Mouse (Mus musculus) heart, embryonic 14.5 days (tissue): ENCODE measurements around the gene Hist2h2ac. TPM values are rescaled to one million over a fixed set of nuclear protein-coding genes. Genes with fewer than 3 reads are reported as not detected.
"Not testable (repeated sequence)": the region's sequence is repeated elsewhere in the genome, so short reads cannot be mapped to it uniquely, and the experiment has no call there.

ENCODE experiments used
- ATAC-seq: fragments of 200-750 bp; cut with Nextera tagmentation; 2 replicates; pipeline ENCODE4 v1.8.0; 2017; ENCODE audit warnings: low read depth, moderate TSS enrichment; ENCODE audit not compliant: insufficient number of reproducible peaks, insufficient read depth, low FRiP score
- H3K27ac ChIP-seq, 2 experiments: fragments of 200-500 bp in 1 of 2; fragments of 300-500 bp in 1 of 2; sonication (generic) in 1 of 2; replicated peaks in 1 of 2; 2 replicates each; pipeline ENCODE4 v1.5.1; 2012 to 2014; ENCODE audit warnings: low read depth in 2 of 2, low read length in 2 of 2, control low read depth in 1 of 2, mild to moderate bottlenecking in 1 of 2, mixed read lengths in 1 of 2; ENCODE audit not compliant: control insufficient read depth in 1 of 2, insufficient read depth in 1 of 2
- H3K27me3 ChIP-seq: fragments of 300-500 bp; sonication (generic); 2 replicates; pipeline ENCODE4 v1.6.1; 2014; ENCODE audit warnings: mild to moderate bottlenecking, low read length, control low read depth; ENCODE audit not compliant: control insufficient read depth, insufficient read depth
- H3K36me3 ChIP-seq: fragments of 300-500 bp; sonication (generic); 2 replicates; pipeline ENCODE4 v1.6.1; 2014; ENCODE audit warnings: mild to moderate bottlenecking, control low read depth, low read length, mixed read lengths; ENCODE audit not compliant: control insufficient read depth, insufficient read depth
- H3K4me1 ChIP-seq, 2 experiments: fragments of 200-500 bp in 1 of 2; fragments of 300-500 bp in 1 of 2; sonication (generic) in 1 of 2; 2 replicates each; pipeline ENCODE4 v1.6.1; 2012 to 2014; ENCODE audit warnings: low read length in 2 of 2, control low read depth in 1 of 2, mixed read lengths in 1 of 2; ENCODE audit not compliant: control insufficient read depth in 2 of 2, insufficient read depth in 2 of 2
- H3K4me2 ChIP-seq: fragments of 300-500 bp; sonication (generic); 2 replicates; pipeline ENCODE4 v1.6.1; 2014; ENCODE audit warnings: mild to moderate bottlenecking, low read length
- H3K4me3 ChIP-seq, 2 experiments: fragments of 200-500 bp in 1 of 2; fragments of 300-500 bp in 1 of 2; sonication (generic) in 1 of 2; 2 replicates each; pipeline ENCODE4 v1.5.1; 2012 to 2014; ENCODE audit warnings: low read length in 2 of 2, mild to moderate bottlenecking in 2 of 2, control low read depth in 1 of 2, low read depth in 1 of 2, moderate library complexity in 1 of 2; ENCODE audit not compliant: control insufficient read depth in 1 of 2, insufficient read depth in 1 of 2
- H3K9ac ChIP-seq: fragments of 300-500 bp; sonication (generic); 2 replicates; pipeline ENCODE4 v1.6.1; 2014; ENCODE audit warnings: mild to moderate bottlenecking, low read length
- H3K9me3 ChIP-seq: fragments of 300-500 bp; sonication (generic); 2 replicates; pipeline ENCODE4 v1.6.1; 2016; ENCODE audit warnings: low read length, control low read depth; ENCODE audit not compliant: control insufficient read depth
- WGBS: fragments of 180-500 bp; shearing (Covaris S2); extraction: QIAGEN DNeasy Blood & Tissue Kit; methylation state at CpG from one replicate; pipeline ENCODE4 v1.1.7; 2014; 5-methylcytosine and 5-hydroxymethylcytosine counted together
- polyA plus RNA-seq: library from polyadenylated mRNA; unstranded; fragments of >200 nt; fragmentation: Nextera tagmentation; extraction: Ambion mirVana; gene quantifications from 2 replicates; pipeline ENCODE4 v1.2.1, GENCODE M21; 2014

Gene Hist2h2ac
- polyA plus RNA-seq, 1 experiment from 2014 or later = 4.7 TPM

- Histone ChIP-seq H3K4me1 (peaks cover 15 to 26% of the 10 kb centered on the region in 2 experiments), H3K4me3 (peak overlapping the region; percentile 69 to 90), H3K27ac (peak overlapping the region; percentile 92 to 96), H3K9me3 (no peaks in the 10 kb centered on the region), H3K27me3 (no peaks in the 10 kb centered on the region), H3K4me2 (peak overlapping the region; percentile 78), H3K36me3 (peaks cover 35% of the 10 kb centered on the region), H3K9ac (peak overlapping the region; percentile 84)
- WGBS = 15% methylated on average over 12 of the region's 12 CpGs
- ATAC-seq = no peak
Measured at GRCm38 (mm10) chr3:96181510-96182381, 38.9 kb downstream of the Hist2h2ac start.

- ATAC-seq = peak; percentile 45; the same call in 1 of the 2 replicates
- no peaks in the 10 kb centered on the region for H3K9me3 ChIP-seq
- H3K36me3 ChIP-seq = peaks cover 38% of the 10 kb centered on the region
- no peaks in the 10 kb centered on the region for H3K27me3 ChIP-seq
- H3K27ac ChIP-seq = peak within 1 kb of the TSS; percentile 92 to 96
- H3K4me2 ChIP-seq = peak within 1 kb of the TSS; percentile 78
- H3K4me3 ChIP-seq = peak within 1 kb of the TSS; percentile 69 to 90
- under 1% methylated on average over 18 of the region's 23 CpGs for WGBS
- peaks cover 15 to 26% of the 10 kb centered on the region in 2 experiments for H3K4me1 ChIP-seq
- H3K9ac ChIP-seq = peak within 1 kb of the TSS; percentile 84
Measured at GRCm38 (mm10) chr3:96180727-96181477, 39.8 kb downstream of the Hist2h2ac start, which contains the start of gene Sv2a. Sv2a (plus strand) TSS chr3:96181151.

- Histone ChIP-seq H3K4me1 (peaks cover 15 to 31% of the 10 kb centered on the region in 2 experiments), H3K27ac (no peak overlapping the region), H3K9me3 (no peaks in the 10 kb centered on the region), H3K27me3 (no peaks in the 10 kb centered on the region), H3K4me2 (no peak overlapping the region), H3K36me3 (peaks cover 42% of the 10 kb centered on the region), H3K9ac (no peak overlapping the region), H3K4me3 (no peak overlapping the region)
- ATAC-seq = no peak
- 56% methylated on average over 4 of the region's 4 CpGs for WGBS
Measured at GRCm38 (mm10) chr3:96179531-96179930, 41.1 kb downstream of the Hist2h2ac start.

GRCm38 (mm10) chr3:96178902-96179301 lies 41.8 kb downstream of the Hist2h2ac start:
- peaks cover 15 to 34% of the 10 kb centered on the region in 2 experiments for H3K4me1 ChIP-seq
- ATAC-seq = no peak
- no peaks in the 10 kb centered on the region for H3K9me3 ChIP-seq
- no peak overlapping the region for H3K4me2 ChIP-seq
- 75% methylated on average over 2 of the region's 2 CpGs for WGBS
- no peak overlapping the region for H3K4me3 ChIP-seq
- peaks cover 49% of the 10 kb centered on the region for H3K36me3 ChIP-seq
- H3K9ac ChIP-seq = no peak overlapping the region
- no peak overlapping the region for H3K27ac ChIP-seq
- no peaks in the 10 kb centered on the region for H3K27me3 ChIP-seq

- peaks cover 15 to 34% of the 10 kb centered on the region in 2 experiments for H3K4me1 ChIP-seq
- H3K4me3 ChIP-seq = no peak overlapping the region
- H3K36me3 ChIP-seq = peaks cover 52% of the 10 kb centered on the region
- H3K4me2 ChIP-seq = no peak overlapping the region
- 89% methylated on average over 4 of the region's 4 CpGs for WGBS
- no peak overlapping the region for H3K9ac ChIP-seq
- H3K27ac ChIP-seq = no peak overlapping the region
- ATAC-seq = no peak
- no peaks in the 10 kb centered on the region for H3K9me3 ChIP-seq
- no peaks in the 10 kb centered on the region for H3K27me3 ChIP-seq
Measured at GRCm38 (mm10) chr3:96178427-96178826, 42.3 kb downstream of the Hist2h2ac start.

GRCm38 (mm10) chr3:96175251-96175650 lies 45.4 kb downstream of the Hist2h2ac start:
- peaks cover 52% of the 10 kb centered on the region for H3K36me3 ChIP-seq
- no peak overlapping the region for H3K4me2 ChIP-seq
- H3K27me3 ChIP-seq = no peaks in the 10 kb centered on the region

GRCm38 (mm10) chr3:96174042-96174441 lies 46.6 kb downstream of the Hist2h2ac start:
- not testable (repeated sequence) for H3K4me3 ChIP-seq, ATAC-seq
- peaks cover 50% of the 10 kb centered on the region for H3K36me3 ChIP-seq

More at GRCm38 (mm10) chr3:96175251-96175650, 45.4 kb downstream of the Hist2h2ac start:
- ATAC-seq = no peak
- H3K4me3 ChIP-seq = no peak overlapping the region
- no peak overlapping the region for H3K27ac ChIP-seq
- no peak overlapping the region for H3K9ac ChIP-seq
- WGBS = 95% methylated on average over 6 of the region's 6 CpGs
- no peaks in the 10 kb centered on the region for H3K9me3 ChIP-seq
- peaks cover 11 to 26% of the 10 kb centered on the region in 2 experiments for H3K4me1 ChIP-seq

More at GRCm38 (mm10) chr3:96174042-96174441, 46.6 kb downstream of the Hist2h2ac start:
- H3K27me3 ChIP-seq, H3K4me2 ChIP-seq, H3K9me3 ChIP-seq, H3K27ac ChIP-seq, H3K9ac ChIP-seq: not testable (repeated sequence)
- 86% methylated on average over 4 of the region's 4 CpGs for WGBS
- H3K4me1 ChIP-seq = peaks cover 11 to 21% of the 10 kb centered on the region in 2 experiments
